Mouse (Mus musculus): Measurements from ENCODE around the gene Megf11. TPM values are rescaled to one million over a fixed set of nuclear protein-coding genes. Genes with fewer than 3 reads are reported as not detected.

The Megf11 gene
- total RNA-seq (2014; fragmentation: Nextera tagmentation) (not detected in 2 replicates), total RNA-seq (2017) (0.17 and 0.38 TPM in 2 replicates), polyA plus RNA-seq (2012) (0.25 and 0.33 TPM in 2 replicates)

- Histone ChIP-seq H3K4me3 (ENCODE audit: low read depth, low read length) (no peak within 1 kb of the TSS), H3K27me3 (ENCODE audit: insufficient read depth, low read length) (peaks cover 66% of the 10 kb centered on the region), H3K4me1 (ENCODE audit: insufficient read depth, low read depth, low read length) (no peaks in the 10 kb centered on the region; the same call in 1 of the 2 replicates), H3K36me3 (replicated peaks) (no peaks in the 10 kb centered on the region), H3K9me3 (replicated peaks) (peaks cover 7% of the 10 kb centered on the region; the same call in 1 of the 2 replicates)
- no peak for ATAC-seq (ENCODE audit: extremely low read depth, insufficient number of reproducible peaks, low FRiP score, poor library complexity, severe bottlenecking)
- no peak for DNase-seq (ENCODE audit: low spot score)
- TF ChIP-seq CTCF (IDR thresholded peaks at IDR 0.05; ENCODE audit: low read depth, low read length) (no peak), GATA2 (IDR thresholded peaks at IDR 0.05; ENCODE audit: borderline replicate concordance, low read depth, low read length) (no peak), GATA1 (IDR thresholded peaks at IDR 0.05; ENCODE audit: borderline replicate concordance, low read length) (no peak), POLR2AphosphoS5 (IDR thresholded peaks at IDR 0.05; ENCODE audit: insufficient replicate concordance, low read depth, low read length) (no peak)
Measured at GRCm38 (mm10) chr9:64385511-64386465, at the start of gene Megf11. TSS of gene Megf11 (plus strand) at chr9:64385626.

DNA sequence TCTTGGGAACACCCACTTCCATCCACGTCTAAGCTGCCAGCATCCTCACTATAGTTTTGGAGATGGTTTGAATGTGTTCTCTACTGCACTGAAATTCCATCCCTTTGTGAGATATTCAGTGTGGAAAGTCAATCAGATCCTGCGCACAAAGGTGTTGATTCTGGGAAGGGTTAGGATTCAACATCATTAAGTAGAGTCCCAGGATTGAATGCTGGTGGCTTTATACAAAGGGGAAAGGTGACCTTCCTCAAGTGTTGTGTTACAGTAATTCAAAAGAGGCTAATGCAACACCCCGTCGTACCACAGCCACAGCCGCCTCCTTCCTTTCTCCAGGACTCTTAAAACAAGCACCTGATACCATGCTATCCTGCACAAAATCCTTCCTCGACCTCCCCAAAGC is 49.6 kb upstream of the Megf11 start:
- ATAC-seq (ENCODE audit: extremely low read depth, insufficient number of reproducible peaks, low FRiP score, poor library complexity, severe bottlenecking), result no peak
- Histone ChIP-seq H3K27me3 (ENCODE audit: insufficient read depth, low read length) (no peaks in the 10 kb centered on the region), H3K4me3 (ENCODE audit: low read depth, low read length) (no peak overlapping the region), H3K36me3 (replicated peaks) (peaks cover 63% of the 10 kb centered on the region), H3K9me3 (replicated peaks) (no peaks in the 10 kb centered on the region), H3K4me1 (ENCODE audit: insufficient read depth, low read depth, low read length) (peaks cover 10% of the 10 kb centered on the region)
- TF ChIP-seq GATA2 (IDR thresholded peaks at IDR 0.05; ENCODE audit: borderline replicate concordance, low read depth, low read length) (no peak), POLR2AphosphoS5 (IDR thresholded peaks at IDR 0.05; ENCODE audit: insufficient replicate concordance, low read depth, low read length) (no peak), CTCF (IDR thresholded peaks at IDR 0.05; ENCODE audit: low read depth, low read length) (no peak), GATA1 (IDR thresholded peaks at IDR 0.05; ENCODE audit: borderline replicate concordance, low read length) (no peak), TAL1 (conservative IDR thresholded peaks at IDR 0.05; ENCODE audit: low read depth, low read length) (no peak)
- no peak for DNase-seq (ENCODE audit: low spot score)

- no peaks in the 10 kb centered on the region for H3K27me3 ChIP-seq (ENCODE audit: insufficient read depth, low read length)
- DNase-seq (ENCODE audit: low spot score) (no peak), ATAC-seq (ENCODE audit: extremely low read depth, insufficient number of reproducible peaks, low FRiP score, poor library complexity, severe bottlenecking) (no peak)
- H3K36me3 ChIP-seq (replicated peaks), result peaks cover 36% of the 10 kb centered on the region
- no peak overlapping the region for H3K4me3 ChIP-seq (ENCODE audit: low read depth, low read length)
- no peaks in the 10 kb centered on the region for H3K9me3 ChIP-seq (replicated peaks)
- TF ChIP-seq CTCF (IDR thresholded peaks at IDR 0.05; ENCODE audit: low read depth, low read length) (no peak), GATA2 (IDR thresholded peaks at IDR 0.05; ENCODE audit: borderline replicate concordance, low read depth, low read length) (no peak), TAL1 (conservative IDR thresholded peaks at IDR 0.05; ENCODE audit: low read depth, low read length) (no peak), GATA1 (IDR thresholded peaks at IDR 0.05; ENCODE audit: borderline replicate concordance, low read length) (no peak), POLR2AphosphoS5 (IDR thresholded peaks at IDR 0.05; ENCODE audit: insufficient replicate concordance, low read depth, low read length) (no peak)
- H3K4me1 ChIP-seq (ENCODE audit: insufficient read depth, low read depth, low read length), result peaks cover 20% of the 10 kb centered on the region
Measured at GRCm38 (mm10) chr9:64339361-64339760, 46.1 kb upstream of the Megf11 start.

DNA sequence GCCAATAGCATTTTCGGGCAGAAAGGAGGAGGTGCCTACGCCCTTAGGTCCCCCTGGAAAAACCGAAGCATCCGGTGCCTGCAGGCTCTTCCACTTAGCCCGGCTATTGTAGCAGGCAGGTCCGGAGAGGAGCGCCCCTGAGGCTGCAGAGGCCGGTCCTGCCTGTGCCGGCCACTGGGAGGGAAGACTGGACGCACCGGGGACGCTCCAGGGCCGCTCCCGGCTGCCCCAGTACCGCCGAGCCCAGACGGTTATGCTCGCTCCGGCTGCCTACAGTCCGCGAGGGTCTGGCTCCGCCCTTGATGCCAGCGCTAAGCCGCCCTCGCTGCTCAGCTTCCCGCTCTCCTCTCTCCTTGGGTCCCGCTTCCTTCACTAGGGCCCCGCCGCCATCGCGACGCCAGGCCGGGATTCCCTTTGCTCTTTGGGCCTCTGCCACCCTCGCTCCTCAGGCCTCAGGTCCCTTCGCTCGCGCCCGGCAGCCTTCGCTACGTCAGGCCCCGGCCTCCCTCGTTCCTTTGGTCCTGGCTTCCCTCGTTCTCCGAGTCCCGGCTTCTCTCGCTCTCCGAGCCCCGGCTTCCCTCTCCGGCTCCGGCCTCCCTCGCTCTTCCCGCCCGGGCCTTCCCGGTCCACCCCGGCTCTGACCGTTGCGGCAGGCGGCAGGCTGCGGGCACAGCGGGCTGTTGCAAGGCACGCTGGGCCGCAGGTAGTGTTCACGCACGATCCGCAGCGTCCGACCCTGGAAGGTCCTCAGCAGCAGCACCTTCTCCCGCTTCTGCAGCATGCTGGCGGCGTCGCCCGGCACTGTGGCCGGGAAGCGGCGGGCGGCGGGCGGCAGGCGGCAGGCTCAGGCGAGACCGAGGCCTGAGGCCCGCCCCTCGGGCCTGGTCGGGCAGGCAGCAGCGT is 44.8 kb upstream of the Megf11 start:
- H3K36me3 ChIP-seq (replicated peaks), result peaks cover 27% of the 10 kb centered on the region
- no peak for TF ChIP-seq TAL1 (conservative IDR thresholded peaks at IDR 0.05; ENCODE audit: low read depth, low read length)
- no peak for TF ChIP-seq GATA2 (IDR thresholded peaks at IDR 0.05; ENCODE audit: borderline replicate concordance, low read depth, low read length)
- no peak for TF ChIP-seq GATA1 (IDR thresholded peaks at IDR 0.05; ENCODE audit: borderline replicate concordance, low read length)
- TF ChIP-seq CTCF (IDR thresholded peaks at IDR 0.05; ENCODE audit: low read depth, low read length), result no peak
- no peak for TF ChIP-seq POLR2AphosphoS5 (IDR thresholded peaks at IDR 0.05; ENCODE audit: insufficient replicate concordance, low read depth, low read length)
- ATAC-seq (ENCODE audit: extremely low read depth, insufficient number of reproducible peaks, low FRiP score, poor library complexity, severe bottlenecking) (peak; percentile 34), DNase-seq (ENCODE audit: low spot score) (peak; percentile 81)
- H3K4me1 ChIP-seq (ENCODE audit: insufficient read depth, low read depth, low read length), result peaks cover 20% of the 10 kb centered on the region
- peak overlapping the region; percentile 85 for H3K4me3 ChIP-seq (ENCODE audit: low read depth, low read length)
- no peaks in the 10 kb centered on the region for H3K27me3 ChIP-seq (ENCODE audit: insufficient read depth, low read length)
- H3K9me3 ChIP-seq (replicated peaks), result no peaks in the 10 kb centered on the region

DNA sequence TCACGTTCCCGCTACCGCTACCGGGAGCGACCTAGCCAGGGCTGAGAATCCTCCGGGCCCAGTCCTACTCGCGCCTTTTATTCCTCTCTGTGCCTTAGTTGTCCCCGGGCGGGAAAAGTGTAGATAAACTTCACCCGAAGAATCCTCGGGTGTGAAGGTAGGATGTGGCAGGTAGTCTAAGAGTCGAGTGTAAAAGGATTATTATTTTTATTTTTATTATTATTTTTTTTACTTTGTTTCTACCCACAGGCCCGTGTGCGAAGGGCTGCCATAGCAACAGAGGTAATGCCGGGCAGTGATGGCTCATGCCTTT is 44.2 kb upstream of the Megf11 start, which contains the start of gene Dis3l:
TSS of gene Dis3l (minus strand) at position 35 of the 313 bp plus-strand sequence.
- Histone ChIP-seq H3K9me3 (replicated peaks) (no peaks in the 10 kb centered on the region), H3K36me3 (replicated peaks) (peaks cover 21% of the 10 kb centered on the region), H3K27me3 (ENCODE audit: insufficient read depth, low read length) (no peaks in the 10 kb centered on the region), H3K4me1 (ENCODE audit: insufficient read depth, low read depth, low read length) (peaks cover 23% of the 10 kb centered on the region), H3K4me3 (ENCODE audit: low read depth, low read length) (peak within 1 kb of the TSS; percentile 85)
- ATAC-seq (ENCODE audit: extremely low read depth, insufficient number of reproducible peaks, low FRiP score, poor library complexity, severe bottlenecking) (no peak), DNase-seq (ENCODE audit: low spot score) (no peak)
- TF ChIP-seq GATA1 (IDR thresholded peaks at IDR 0.05; ENCODE audit: borderline replicate concordance, low read length) (no peak), TAL1 (conservative IDR thresholded peaks at IDR 0.05; ENCODE audit: low read depth, low read length) (no peak), GATA2 (IDR thresholded peaks at IDR 0.05; ENCODE audit: borderline replicate concordance, low read depth, low read length) (no peak), POLR2AphosphoS5 (IDR thresholded peaks at IDR 0.05; ENCODE audit: insufficient replicate concordance, low read depth, low read length) (no peak), CTCF (IDR thresholded peaks at IDR 0.05; ENCODE audit: low read depth, low read length) (no peak)

Data from G1E (cell line).